Mouse (Mus musculus): ENCODE results near the gene Iqck. TPM values are rescaled to one million over a fixed set of nuclear protein-coding genes. Genes with fewer than 3 reads are reported as not detected.

Iqck gene
- total RNA-seq, 1 experiment = 1.8 TPM

DNA sequence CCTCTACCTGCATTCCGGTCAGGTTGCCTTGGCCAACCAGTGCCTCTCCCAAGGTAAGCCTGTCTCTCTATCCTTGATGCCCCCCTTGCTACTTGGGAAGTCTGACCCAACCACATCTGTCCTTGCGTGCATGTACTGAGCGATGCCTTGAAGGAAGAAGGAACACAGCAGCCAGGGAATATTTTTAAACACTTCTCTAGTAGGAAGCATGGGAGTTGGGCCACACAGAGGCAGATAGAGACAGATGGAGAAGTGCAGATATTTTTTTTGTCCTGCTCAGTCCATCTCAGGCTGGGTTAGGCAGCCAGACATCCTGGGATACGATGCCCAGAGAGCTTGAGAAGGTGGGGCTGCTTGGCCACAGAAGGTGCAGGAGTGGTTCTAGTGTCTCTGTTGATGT lies 42.0 kb upstream of the Iqck start:
- in situ Hi-C loops (cut with MboI; ENCODE audit: low sequenced_read_pairs in 2 of 2, unreplicated experiment in 2 of 2) = no loop called here
- Histone ChIP-seq H3K27ac (ENCODE audit: insufficient read depth, low read depth, low read length, poor library complexity, severe bottlenecking) (no peak overlapping the region), H3K36me3 (ENCODE audit: control insufficient read depth, insufficient read depth, low read length, poor library complexity, severe bottlenecking) (no peaks in the 10 kb centered on the region; the same call in 1 of the 2 replicates), H3K4me3 (ENCODE audit: insufficient read depth in 1 of 2, low read depth in 1 of 2, low read length in 2 of 2, poor library complexity in 1 of 2, severe bottlenecking in 1 of 2) (no peak overlapping the region), H3K9me3 (ENCODE audit: control insufficient read depth, insufficient read depth, low read depth, low read length) (no peaks in the 10 kb centered on the region), H3K4me1 (ENCODE audit: control insufficient read depth in 2 of 2, insufficient read depth in 2 of 2, low read length in 2 of 2, poor library complexity in 1 of 2) (peaks cover 10 to 12% of the 10 kb centered on the region in 2 experiments; a peak in 3 of 4 replicates), H3K9ac (ENCODE audit: insufficient read depth, low read depth, low read length, poor library complexity, severe bottlenecking) (no peak overlapping the region)
- TF ChIP-seq CHD2 (IDR thresholded peaks at IDR 0.05; ENCODE audit: low read depth, low read length) (no peak), HCFC1 (IDR thresholded peaks at IDR 0.05; ENCODE audit: borderline replicate concordance, insufficient read depth, low read length) (no peak), ZNF384 (IDR thresholded peaks at IDR 0.05; ENCODE audit: low read depth, low read length) (no peak), MAFK (IDR thresholded peaks at IDR 0.05; ENCODE audit: insufficient read depth, low read depth, low read length) (no peak), ZC3H11A (IDR thresholded peaks at IDR 0.05; ENCODE audit: borderline replicate concordance, low read depth, low read length) (no peak)
- no peak for DNase-seq (ENCODE audit: low read depth, low spot score)

DNA sequence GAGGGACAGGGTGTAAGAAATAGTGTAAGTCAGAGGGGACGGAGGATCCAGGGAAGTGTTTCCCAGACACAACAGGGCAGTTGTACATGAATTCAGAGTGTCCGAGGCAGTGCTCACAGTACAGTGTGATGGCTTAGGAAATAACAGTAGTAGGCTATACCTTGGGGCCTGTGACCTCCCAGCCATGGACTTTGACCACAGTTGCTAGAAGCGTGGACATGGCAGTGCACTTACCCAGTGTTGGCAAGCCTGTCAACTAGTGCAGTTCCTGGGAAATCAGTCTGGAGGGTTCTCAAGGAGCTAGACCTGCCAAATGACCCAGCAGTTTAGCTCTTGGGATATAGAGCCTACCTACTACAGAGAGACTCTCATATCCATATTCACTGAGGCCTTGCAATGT lies 39.3 kb upstream of the Iqck start:
- no peak for DNase-seq (ENCODE audit: low read depth, low spot score)
- no peak overlapping the region for H3K27ac ChIP-seq (ENCODE audit: insufficient read depth, low read depth, low read length, poor library complexity, severe bottlenecking)
- no peak overlapping the region for H3K9ac ChIP-seq (ENCODE audit: insufficient read depth, low read depth, low read length, poor library complexity, severe bottlenecking)
- no peaks in the 10 kb centered on the region for H3K9me3 ChIP-seq (ENCODE audit: control insufficient read depth, insufficient read depth, low read depth, low read length)
- in situ Hi-C loops (cut with MboI; ENCODE audit: low sequenced_read_pairs in 2 of 2, unreplicated experiment in 2 of 2) = no loop called here
- peaks cover 10 to 13% of the 10 kb centered on the region in 2 experiments; a peak in 3 of 4 replicates for H3K4me1 ChIP-seq (ENCODE audit: control insufficient read depth in 2 of 2, insufficient read depth in 2 of 2, low read length in 2 of 2, poor library complexity in 1 of 2)
- H3K36me3 ChIP-seq (ENCODE audit: control insufficient read depth, insufficient read depth, low read length, poor library complexity, severe bottlenecking) = no peaks in the 10 kb centered on the region; the same call in 1 of the 2 replicates
- no peak overlapping the region for H3K4me3 ChIP-seq (ENCODE audit: insufficient read depth in 1 of 2, low read depth in 1 of 2, low read length in 2 of 2, poor library complexity in 1 of 2, severe bottlenecking in 1 of 2)
- TF ChIP-seq ZNF384 (IDR thresholded peaks at IDR 0.05; ENCODE audit: low read depth, low read length) (no peak), ZC3H11A (IDR thresholded peaks at IDR 0.05; ENCODE audit: borderline replicate concordance, low read depth, low read length) (no peak), HCFC1 (IDR thresholded peaks at IDR 0.05; ENCODE audit: borderline replicate concordance, insufficient read depth, low read length) (no peak), CHD2 (IDR thresholded peaks at IDR 0.05; ENCODE audit: low read depth, low read length) (no peak), MAFK (IDR thresholded peaks at IDR 0.05; ENCODE audit: insufficient read depth, low read depth, low read length) (no peak)

DNA sequence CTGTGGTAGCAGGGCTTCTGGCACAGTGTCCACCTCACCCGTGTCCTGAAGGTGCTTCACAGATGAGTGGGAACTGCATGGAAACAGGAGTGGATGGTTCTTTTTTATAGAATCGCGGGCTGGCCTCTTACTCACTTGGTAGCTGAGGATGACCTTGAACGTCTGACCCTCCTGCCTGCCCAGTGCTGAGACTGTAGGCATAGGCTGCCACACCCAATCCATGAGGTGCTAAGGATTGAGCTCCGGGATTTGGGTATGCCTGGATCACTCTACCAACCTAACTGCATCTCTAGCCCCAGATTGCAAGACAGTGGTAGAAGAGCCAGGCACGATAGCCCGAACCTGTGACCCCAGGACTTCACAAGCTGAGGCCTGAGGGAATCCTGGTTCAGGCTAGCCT lies 37.8 kb upstream of the Iqck start:
- H3K9ac ChIP-seq (ENCODE audit: insufficient read depth, low read depth, low read length, poor library complexity, severe bottlenecking) = no peak overlapping the region
- H3K9me3 ChIP-seq (ENCODE audit: control insufficient read depth, insufficient read depth, low read depth, low read length) = no peaks in the 10 kb centered on the region
- DNase-seq (ENCODE audit: low read depth, low spot score) = no peak
- peaks cover 12 to 16% of the 10 kb centered on the region in 2 experiments; a peak in 3 of 4 replicates for H3K4me1 ChIP-seq (ENCODE audit: control insufficient read depth in 2 of 2, insufficient read depth in 2 of 2, low read length in 2 of 2, poor library complexity in 1 of 2)
- no peak overlapping the region for H3K4me3 ChIP-seq (ENCODE audit: insufficient read depth in 1 of 2, low read depth in 1 of 2, low read length in 2 of 2, poor library complexity in 1 of 2, severe bottlenecking in 1 of 2)
- no peak for TF ChIP-seq HCFC1 (IDR thresholded peaks at IDR 0.05; ENCODE audit: borderline replicate concordance, insufficient read depth, low read length)
- TF ChIP-seq ZNF384 (IDR thresholded peaks at IDR 0.05; ENCODE audit: low read depth, low read length) = no peak
- H3K27ac ChIP-seq (ENCODE audit: insufficient read depth, low read depth, low read length, poor library complexity, severe bottlenecking) = 0 out of 2 replicates have a peak overlapping the region, but pooled peaks have one; percentile 1
- in situ Hi-C loops (cut with MboI; ENCODE audit: low sequenced_read_pairs in 2 of 2, unreplicated experiment in 2 of 2) = no loop called here
- no peaks in the 10 kb centered on the region; the same call in 1 of the 2 replicates for H3K36me3 ChIP-seq (ENCODE audit: control insufficient read depth, insufficient read depth, low read length, poor library complexity, severe bottlenecking)

GRCm38 (mm10) chr7:118819666-118820065 lies 35.9 kb upstream of the Iqck start:
- in situ Hi-C loops (cut with MboI; ENCODE audit: low sequenced_read_pairs in 2 of 2, unreplicated experiment in 2 of 2) = no loop called here
- H3K9me3 ChIP-seq (ENCODE audit: control insufficient read depth, insufficient read depth, low read depth, low read length) = no peaks in the 10 kb centered on the region
- TF ChIP-seq ZC3H11A (IDR thresholded peaks at IDR 0.05; ENCODE audit: borderline replicate concordance, low read depth, low read length) = no peak
- no peak for TF ChIP-seq CHD2 (IDR thresholded peaks at IDR 0.05; ENCODE audit: low read depth, low read length)
- TF ChIP-seq ZNF384 (IDR thresholded peaks at IDR 0.05; ENCODE audit: low read depth, low read length) = no peak
- TF ChIP-seq MAFK (IDR thresholded peaks at IDR 0.05; ENCODE audit: insufficient read depth, low read depth, low read length) = no peak
- no peak for TF ChIP-seq HCFC1 (IDR thresholded peaks at IDR 0.05; ENCODE audit: borderline replicate concordance, insufficient read depth, low read length)
- H3K4me3 ChIP-seq (ENCODE audit: insufficient read depth in 1 of 2, low read depth in 1 of 2, low read length in 2 of 2, poor library complexity in 1 of 2, severe bottlenecking in 1 of 2) = no peak overlapping the region
- H3K36me3 ChIP-seq (ENCODE audit: control insufficient read depth, insufficient read depth, low read length, poor library complexity, severe bottlenecking) = no peaks in the 10 kb centered on the region
- no peak overlapping the region for H3K9ac ChIP-seq (ENCODE audit: insufficient read depth, low read depth, low read length, poor library complexity, severe bottlenecking)
- H3K4me1 ChIP-seq (ENCODE audit: control insufficient read depth in 2 of 2, insufficient read depth in 2 of 2, low read length in 2 of 2, poor library complexity in 1 of 2) = peaks cover 12 to 16% of the 10 kb centered on the region in 2 experiments; a peak in 3 of 4 replicates
- H3K27ac ChIP-seq (ENCODE audit: insufficient read depth, low read depth, low read length, poor library complexity, severe bottlenecking) = no peak overlapping the region
- no peak for DNase-seq (ENCODE audit: low read depth, low spot score)

DNA sequence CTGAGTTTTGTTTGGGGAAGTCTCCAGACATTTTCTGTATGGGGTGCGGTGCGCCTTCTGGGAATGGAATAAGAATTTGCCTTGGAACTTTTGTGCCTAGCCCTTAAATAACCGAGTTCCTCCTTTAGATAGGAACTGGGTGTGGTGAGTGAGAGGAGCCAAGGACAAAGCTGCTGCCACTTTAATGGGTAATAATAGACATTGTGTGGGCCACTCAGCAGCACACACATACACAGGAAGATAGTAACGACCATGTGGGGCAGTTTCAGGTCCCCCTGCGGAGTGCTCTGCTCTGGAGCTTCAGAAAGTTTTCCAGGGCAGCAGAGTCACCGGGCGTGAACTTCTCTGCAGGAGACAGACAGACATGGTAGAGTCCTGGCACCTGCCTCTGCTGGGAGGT lies 34.2 kb upstream of the Iqck start:
- no peak overlapping the region for H3K4me3 ChIP-seq (ENCODE audit: insufficient read depth in 1 of 2, low read depth in 1 of 2, low read length in 2 of 2, poor library complexity in 1 of 2, severe bottlenecking in 1 of 2)
- no peaks in the 10 kb centered on the region for H3K36me3 ChIP-seq (ENCODE audit: control insufficient read depth, insufficient read depth, low read length, poor library complexity, severe bottlenecking)
- H3K9me3 ChIP-seq (ENCODE audit: control insufficient read depth, insufficient read depth, low read depth, low read length) = no peaks in the 10 kb centered on the region
- no peak overlapping the region; the same call in 1 of the 2 replicates for H3K9ac ChIP-seq (ENCODE audit: insufficient read depth, low read depth, low read length, poor library complexity, severe bottlenecking)
- H3K27ac ChIP-seq (ENCODE audit: insufficient read depth, low read depth, low read length, poor library complexity, severe bottlenecking) = no peak overlapping the region
- DNase-seq (ENCODE audit: low read depth, low spot score) = peak; percentile 25
- H3K4me1 ChIP-seq (ENCODE audit: control insufficient read depth in 2 of 2, insufficient read depth in 2 of 2, low read length in 2 of 2, poor library complexity in 1 of 2) = peaks cover 12 to 16% of the 10 kb centered on the region in 2 experiments; a peak in 3 of 4 replicates
- TF ChIP-seq MAFK (IDR thresholded peaks at IDR 0.05; ENCODE audit: insufficient read depth, low read depth, low read length) = no peak
- in situ Hi-C loops (cut with MboI; ENCODE audit: low sequenced_read_pairs in 2 of 2, unreplicated experiment in 2 of 2) = no loop called here

Data from ES-E14 (cell line).